Mouse (Mus musculus): Measurements from ENCODE around the gene Mier2. TPM values are rescaled to one million over a fixed set of nuclear protein-coding genes. Genes with fewer than 3 reads are reported as not detected.

The Mier2 gene
- total RNA-seq, 2 experiments from 2014 or later = not detected

- no peak for ATAC-seq (replicated peaks; ENCODE audit: low FRiP score, poor library complexity, severe bottlenecking)
These were observed 22.4 kb upstream of the Mier2 start for GRCm38 (mm10) chr10:79577376-79577775.

DNA sequence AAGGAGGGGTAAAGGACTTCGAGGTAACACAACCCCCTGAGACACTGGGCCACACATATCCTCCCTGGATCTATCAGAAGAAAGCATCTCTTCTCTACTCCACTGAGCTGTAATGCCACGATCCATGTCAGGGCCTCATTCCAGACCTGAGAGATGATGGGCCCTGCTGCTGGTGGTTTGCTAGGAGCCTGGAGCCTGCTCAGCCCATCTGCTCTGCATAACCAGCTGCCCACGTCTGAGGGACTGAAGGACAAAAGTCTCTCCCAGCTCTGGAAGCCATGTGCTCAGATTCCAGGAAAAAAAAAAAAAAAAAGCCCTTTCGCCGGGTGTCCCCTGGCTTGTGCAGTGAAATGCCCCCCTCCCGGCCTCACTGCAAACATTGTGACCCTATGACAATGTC lies 20.8 kb upstream of the Mier2 start:
- no peak for ATAC-seq (replicated peaks; ENCODE audit: low FRiP score, poor library complexity, severe bottlenecking)

DNA sequence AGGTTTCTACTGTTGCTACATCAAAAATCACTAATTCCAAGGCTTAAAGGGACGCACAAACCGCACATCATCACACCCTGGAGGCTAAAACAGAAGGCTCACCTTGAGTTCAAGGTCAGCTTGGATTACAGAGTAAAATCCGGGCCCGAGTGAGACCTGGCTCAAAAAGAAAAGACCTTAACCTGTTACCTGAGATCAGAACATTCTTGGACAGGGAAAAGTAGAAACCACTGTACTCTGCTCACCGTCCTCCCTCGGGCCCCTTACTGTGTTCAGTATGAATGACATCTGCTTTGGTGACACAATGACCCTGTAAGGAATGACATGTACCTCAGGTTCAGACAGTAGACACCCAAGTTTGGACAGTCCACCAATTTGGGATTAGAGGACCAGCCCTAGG lies 19.8 kb upstream of the Mier2 start:
- no peak for ATAC-seq (replicated peaks; ENCODE audit: low FRiP score, poor library complexity, severe bottlenecking)

- no peak for ATAC-seq (replicated peaks; ENCODE audit: low FRiP score, poor library complexity, severe bottlenecking)
These were observed 19.4 kb upstream of the Mier2 start for GRCm38 (mm10) chr10:79574350-79574749.

DNA sequence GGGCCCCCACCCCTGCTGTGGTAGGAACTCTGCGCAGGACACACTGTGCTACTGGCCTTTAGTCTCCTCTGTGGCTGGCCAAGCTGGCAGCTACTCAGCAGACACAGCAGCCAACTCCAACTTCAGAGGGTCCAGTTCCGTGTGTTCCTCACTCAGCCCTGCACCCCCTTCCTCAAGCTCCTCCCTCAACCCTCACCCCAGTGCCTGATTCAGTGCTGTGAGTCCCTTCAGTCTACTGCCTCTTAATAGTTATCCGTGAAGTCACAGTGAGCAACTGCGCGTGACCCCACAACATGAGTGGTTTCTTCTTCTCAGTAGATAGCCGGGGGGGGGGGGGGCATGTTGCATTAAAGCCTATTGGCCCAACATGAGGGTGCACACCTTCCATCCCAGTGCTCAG lies 18.6 kb upstream of the Mier2 start:
- no peak for ATAC-seq (replicated peaks; ENCODE audit: low FRiP score, poor library complexity, severe bottlenecking)

GRCm38 (mm10) chr10:79571314-79571713 lies 16.3 kb upstream of the Mier2 start:
- ATAC-seq (replicated peaks; ENCODE audit: low FRiP score, poor library complexity, severe bottlenecking) = no peak

- no peak for ATAC-seq (replicated peaks; ENCODE audit: low FRiP score, poor library complexity, severe bottlenecking)
These were observed 14.9 kb upstream of the Mier2 start for GRCm38 (mm10) chr10:79569921-79570320.

DNA sequence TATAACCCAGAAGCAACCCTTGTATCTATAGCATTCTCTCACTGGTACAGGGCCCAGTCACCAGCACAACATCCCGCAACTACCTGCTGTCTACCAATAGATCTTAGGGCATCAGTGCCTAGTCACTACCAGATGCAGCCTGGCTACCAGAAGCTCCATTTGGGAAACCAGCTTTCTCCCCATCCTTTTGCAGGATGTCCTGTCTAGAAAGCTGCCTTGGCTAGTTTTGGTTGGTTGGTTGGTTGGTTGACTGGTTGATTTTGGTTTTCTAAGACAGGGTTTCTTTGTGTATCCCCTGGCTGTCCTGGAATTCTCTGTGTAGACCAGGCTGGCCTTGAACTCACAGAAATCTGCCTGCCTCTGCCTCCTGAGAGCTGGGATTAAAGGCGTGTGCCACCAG lies 4.7 kb upstream of the Mier2 start:
- no peak for ATAC-seq (replicated peaks; ENCODE audit: low FRiP score, poor library complexity, severe bottlenecking)

GRCm38 (mm10) chr10:79557496-79557895 lies 2.5 kb upstream of the Mier2 start:
- no peak for ATAC-seq (replicated peaks; ENCODE audit: low FRiP score, poor library complexity, severe bottlenecking)

DNA sequence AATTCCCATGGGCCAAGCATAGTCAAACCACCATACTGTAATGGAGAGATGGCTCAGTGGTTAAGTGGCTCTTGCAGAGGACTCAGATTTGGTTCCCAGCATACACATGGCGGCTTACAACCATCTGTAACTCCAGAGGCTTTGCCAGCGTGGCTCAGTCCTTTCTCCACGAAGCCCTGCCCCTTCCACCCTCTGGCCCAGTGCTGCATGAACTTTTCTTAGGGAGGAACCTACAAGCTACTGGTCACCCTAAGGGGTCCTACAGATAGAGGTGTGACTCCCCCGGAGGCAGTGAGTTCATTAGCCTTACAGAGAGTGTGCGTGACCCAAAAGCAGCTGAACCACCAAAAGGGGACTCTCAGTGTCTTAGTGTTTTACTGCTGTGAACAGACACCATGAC lies 2.0 kb upstream of the Mier2 start:
- no peak for ATAC-seq (replicated peaks; ENCODE audit: low FRiP score, poor library complexity, severe bottlenecking)

GRCm38 (mm10) chr10:79555238-79555724 lies 282 bp upstream of the Mier2 start:
- no peak for ATAC-seq (replicated peaks; ENCODE audit: low FRiP score, poor library complexity, severe bottlenecking)

DNA sequence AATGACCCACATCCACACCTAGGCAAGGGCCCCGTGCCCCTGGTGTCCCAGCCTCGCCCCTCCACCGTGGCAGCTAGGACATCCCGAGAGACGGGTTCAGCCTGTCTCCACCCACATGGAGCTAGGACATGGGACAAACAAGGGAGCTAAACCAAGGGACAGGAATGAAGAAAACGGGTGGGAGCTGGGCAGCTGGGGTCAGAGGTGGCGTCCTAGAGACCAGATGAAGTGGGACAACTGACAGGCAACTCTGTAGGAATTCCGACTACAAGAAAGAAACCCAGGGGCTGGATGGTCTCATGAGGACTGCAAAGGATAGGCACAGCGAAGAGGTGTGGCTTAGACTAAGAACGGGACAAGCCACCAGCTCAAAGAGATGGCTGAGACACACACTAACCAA lies 1.3 kb downstream of the Mier2 start:
- ATAC-seq (replicated peaks; ENCODE audit: low FRiP score, poor library complexity, severe bottlenecking) = no peak

DNA sequence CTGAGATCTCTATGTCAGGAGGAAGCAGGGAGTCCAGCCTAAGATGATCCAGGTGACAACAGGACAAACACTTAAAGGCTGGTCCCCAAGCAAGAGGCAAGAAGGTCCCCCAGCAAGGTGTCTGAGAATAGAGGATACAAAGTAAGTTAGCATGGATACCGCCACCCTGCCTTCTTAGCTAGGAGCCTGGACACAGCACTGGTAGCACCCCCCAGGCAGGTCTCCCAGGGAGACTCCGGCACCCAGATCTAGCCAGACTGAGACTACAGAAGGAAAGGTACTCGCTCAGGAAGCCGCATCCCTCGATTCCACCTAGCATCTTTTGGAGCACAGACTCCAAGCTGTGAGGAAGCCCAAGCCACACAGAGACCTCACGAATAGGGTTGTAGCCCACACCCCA lies 1.8 kb downstream of the Mier2 start:
- ATAC-seq (replicated peaks; ENCODE audit: low FRiP score, poor library complexity, severe bottlenecking) = no peak

DNA sequence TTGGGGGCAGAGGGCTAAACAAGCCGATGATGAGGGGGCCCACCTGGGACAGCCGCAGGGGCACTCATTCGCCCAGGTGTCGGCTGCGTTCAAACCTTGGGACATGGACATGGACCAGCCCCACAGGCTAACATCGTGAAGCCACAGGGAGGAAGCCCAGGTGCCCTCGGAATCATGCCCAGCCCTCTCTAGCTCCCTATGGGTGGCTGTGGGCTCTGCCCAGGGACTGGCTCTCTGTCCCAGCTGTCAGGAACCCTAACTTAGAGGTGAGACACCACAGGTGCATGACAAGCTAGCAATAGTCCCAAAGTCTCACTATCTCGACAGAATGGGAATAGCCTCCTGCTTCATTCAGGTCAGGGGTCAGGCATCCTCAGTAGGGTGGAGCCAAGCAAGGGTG lies 2.5 kb downstream of the Mier2 start:
- ATAC-seq (replicated peaks; ENCODE audit: low FRiP score, poor library complexity, severe bottlenecking) = no peak

GRCm38 (mm10) chr10:79550366-79550765 lies 4.6 kb downstream of the Mier2 start:
- ATAC-seq (replicated peaks; ENCODE audit: low FRiP score, poor library complexity, severe bottlenecking) = no peak

- no peak for ATAC-seq (replicated peaks; ENCODE audit: low FRiP score, poor library complexity, severe bottlenecking)
These were observed 5.9 kb downstream of the Mier2 start for GRCm38 (mm10) chr10:79548971-79549723.

DNA sequence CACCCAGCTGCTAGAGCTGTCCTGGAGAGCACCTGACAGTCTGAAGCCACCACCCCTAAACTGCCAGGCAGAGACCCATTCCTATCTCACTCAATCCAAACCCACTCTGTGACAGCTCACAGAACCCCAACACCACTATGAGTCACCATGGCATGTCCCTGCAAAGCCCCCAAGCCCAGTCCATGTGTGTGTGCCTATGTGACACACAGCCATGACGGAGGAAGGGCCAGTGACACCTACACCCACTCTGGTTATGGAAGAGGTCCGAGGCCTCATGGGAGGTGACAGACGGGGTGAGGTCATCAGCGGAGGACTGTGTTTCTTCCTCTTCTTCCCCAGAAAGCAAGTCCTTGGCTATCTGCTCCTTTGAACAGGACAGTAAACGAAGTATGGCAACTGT lies 6.5 kb downstream of the Mier2 start:
- ATAC-seq (replicated peaks; ENCODE audit: low FRiP score, poor library complexity, severe bottlenecking) = no peak

DNA sequence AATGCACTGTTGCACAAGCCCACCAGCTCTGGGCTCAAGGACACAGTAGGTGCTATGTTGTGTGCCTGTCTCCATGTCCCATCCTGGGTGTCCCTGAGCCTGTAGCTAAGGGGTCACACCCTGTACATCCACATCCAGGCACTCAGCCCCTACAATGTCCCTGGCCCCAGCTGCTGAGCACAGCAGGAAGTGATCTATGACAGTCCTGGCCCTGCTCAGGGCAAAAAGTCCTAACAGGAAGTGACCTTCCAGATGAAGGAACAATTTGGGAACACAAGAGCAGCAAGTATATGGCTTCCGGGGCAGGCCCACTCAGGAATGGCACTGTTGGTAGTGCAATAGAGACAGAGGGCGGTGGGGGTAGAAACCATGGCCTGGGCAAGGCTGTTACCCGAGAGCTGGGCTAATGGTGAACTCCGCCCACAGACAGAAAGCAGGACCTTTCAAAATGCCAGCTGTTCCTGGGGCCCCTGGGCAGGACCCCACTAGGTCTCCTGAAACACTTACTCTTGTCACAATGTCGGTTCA lies 7.8 kb downstream of the Mier2 start:
- ATAC-seq (replicated peaks; ENCODE audit: low FRiP score, poor library complexity, severe bottlenecking) = no peak

GRCm38 (mm10) chr10:79546483-79546882 lies 8.5 kb downstream of the Mier2 start:
- no peak for ATAC-seq (replicated peaks; ENCODE audit: low FRiP score, poor library complexity, severe bottlenecking)

DNA sequence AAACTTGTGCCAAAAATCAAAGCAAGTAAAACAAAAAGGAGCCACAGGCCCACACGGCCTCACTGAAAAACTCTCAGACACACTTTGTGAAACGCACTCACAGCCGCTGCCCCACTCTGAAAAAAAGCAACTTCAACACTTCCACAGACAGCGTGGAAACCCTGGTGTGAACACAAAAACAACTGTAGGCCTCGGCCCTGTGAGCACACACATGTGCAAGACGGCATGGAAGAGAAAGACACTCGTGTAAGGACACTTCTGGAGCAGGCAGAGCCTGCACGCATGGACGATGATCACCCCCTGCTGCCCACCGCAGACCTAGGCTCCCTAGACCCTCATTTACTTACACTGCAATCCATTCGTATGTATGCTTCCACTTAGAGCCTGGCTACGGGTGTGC lies 9.1 kb downstream of the Mier2 start:
- no peak for ATAC-seq (replicated peaks; ENCODE audit: low FRiP score, poor library complexity, severe bottlenecking)

DNA sequence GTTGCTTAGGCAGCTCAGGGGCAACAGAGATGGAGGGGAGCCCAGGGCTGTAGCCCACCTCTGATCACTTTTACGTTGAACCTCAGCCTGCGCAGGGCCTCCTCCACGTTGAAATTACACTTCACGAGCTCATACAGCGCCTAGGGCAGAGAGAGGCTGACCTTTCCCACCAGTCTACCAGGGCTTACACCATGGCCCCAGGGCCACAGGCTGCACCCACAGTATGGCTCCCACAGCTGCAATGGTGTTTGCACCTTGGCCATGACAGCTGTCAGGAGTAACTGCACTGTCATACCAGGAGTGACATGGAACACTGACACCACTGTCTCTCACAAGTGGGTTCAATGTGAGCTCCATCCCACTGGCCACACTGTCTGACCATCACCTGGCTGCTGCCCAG lies 10.4 kb downstream of the Mier2 start:
- ATAC-seq (replicated peaks; ENCODE audit: low FRiP score, poor library complexity, severe bottlenecking) = no peak
